Mouse (Mus musculus): Measurements from ENCODE around the gene Enkd1. TPM values are rescaled to one million over a fixed set of nuclear protein-coding genes. Genes with fewer than 3 reads are reported as not detected.

Gene Enkd1
- polyA plus RNA-seq, 1 experiment from 2014 or later: 42.3 TPM

GRCm38 (mm10) chr8:105690978-105691377 lies 17.0 kb downstream of the Enkd1 start:
- DNase-seq (ENCODE audit: low spot score): no peak

GRCm38 (mm10) chr8:105689983-105690360 lies 18.0 kb downstream of the Enkd1 start:
- H3K4me2 ChIP-seq (ENCODE audit: low read depth, severe bottlenecking): no peak overlapping the region
- H3K9me3 ChIP-seq (ENCODE audit: control insufficient read depth, low read length): no peaks in the 10 kb centered on the region
- no peak overlapping the region for H3K9ac ChIP-seq (ENCODE audit: low read length)
- H3K4me1 ChIP-seq (ENCODE audit: control insufficient read depth, insufficient read depth, low read length): peaks cover 4% of the 10 kb centered on the region; the same call in 1 of the 2 replicates
- DNase-seq (ENCODE audit: low spot score) (no peak), ATAC-seq (ENCODE audit: insufficient number of reproducible peaks, low FRiP score, low TSS enrichment, low read depth) (no peak)
- H3K4me3 ChIP-seq (ENCODE audit: low read depth, low read length): no peak overlapping the region
- H3K27ac ChIP-seq (replicated peaks; ENCODE audit: low read depth, low read length): no peak overlapping the region
- H3K27me3 ChIP-seq (ENCODE audit: control insufficient read depth, insufficient read depth, low read length): no peaks in the 10 kb centered on the region
- no peaks in the 10 kb centered on the region for H3K36me3 ChIP-seq (ENCODE audit: control insufficient read depth, insufficient read depth, low read length)
- 91% methylated on average over 9 of the region's 9 CpGs for WGBS

More at GRCm38 (mm10) chr8:105690978-105691377, 17.0 kb downstream of the Enkd1 start:
- no peak overlapping the region for H3K4me3 ChIP-seq (ENCODE audit: low read depth, low read length)
- H3K36me3 ChIP-seq (ENCODE audit: control insufficient read depth, insufficient read depth, low read length): no peaks in the 10 kb centered on the region
- H3K27ac ChIP-seq (replicated peaks; ENCODE audit: low read depth, low read length): no peak overlapping the region
- no peak overlapping the region for H3K9ac ChIP-seq (ENCODE audit: low read length)
- H3K4me2 ChIP-seq (ENCODE audit: low read depth, severe bottlenecking): no peak overlapping the region
- no peak for ATAC-seq (ENCODE audit: insufficient number of reproducible peaks, low FRiP score, low TSS enrichment, low read depth)
- H3K27me3 ChIP-seq (ENCODE audit: control insufficient read depth, insufficient read depth, low read length): 0 out of 2 replicates have a peak, but pooled peaks cover 3% of the 10 kb centered on the region
- 84% methylated on average over 14 of the region's 14 CpGs for WGBS
- H3K4me1 ChIP-seq (ENCODE audit: control insufficient read depth, insufficient read depth, low read length): peaks cover 3% of the 10 kb centered on the region; the same call in 1 of the 2 replicates
- no peaks in the 10 kb centered on the region for H3K9me3 ChIP-seq (ENCODE audit: control insufficient read depth, low read length)

- ATAC-seq (ENCODE audit: insufficient number of reproducible peaks, low FRiP score, low TSS enrichment, low read depth) (no peak), DNase-seq (ENCODE audit: low spot score) (no peak)
- Histone ChIP-seq H3K4me1 (ENCODE audit: control insufficient read depth, insufficient read depth, low read length) (peaks cover 4% of the 10 kb centered on the region; the same call in 1 of the 2 replicates), H3K4me2 (ENCODE audit: low read depth, severe bottlenecking) (no peak overlapping the region), H3K36me3 (ENCODE audit: control insufficient read depth, insufficient read depth, low read length) (no peaks in the 10 kb centered on the region), H3K9ac (ENCODE audit: low read length) (no peak overlapping the region), H3K27me3 (ENCODE audit: control insufficient read depth, insufficient read depth, low read length) (no peaks in the 10 kb centered on the region), H3K27ac (replicated peaks; ENCODE audit: low read depth, low read length) (no peak overlapping the region), H3K4me3 (ENCODE audit: low read depth, low read length) (no peak overlapping the region), H3K9me3 (ENCODE audit: control insufficient read depth, low read length) (no peaks in the 10 kb centered on the region)
- WGBS: 60% methylated on average over 35 of the region's 35 CpGs
Measured at GRCm38 (mm10) chr8:105689256-105689982, 18.6 kb downstream of the Enkd1 start.

- no peak overlapping the region for H3K27ac ChIP-seq (replicated peaks; ENCODE audit: low read depth, low read length)
- no peak overlapping the region for H3K4me3 ChIP-seq (ENCODE audit: low read depth, low read length)
- 72% methylated on average over 14 of the region's 14 CpGs for WGBS
- H3K9me3 ChIP-seq (ENCODE audit: control insufficient read depth, low read length): no peaks in the 10 kb centered on the region
- peaks cover 4% of the 10 kb centered on the region; the same call in 1 of the 2 replicates for H3K4me1 ChIP-seq (ENCODE audit: control insufficient read depth, insufficient read depth, low read length)
- H3K4me2 ChIP-seq (ENCODE audit: low read depth, severe bottlenecking): no peak overlapping the region
- no peak overlapping the region for H3K9ac ChIP-seq (ENCODE audit: low read length)
- DNase-seq (ENCODE audit: low spot score): no peak
- no peaks in the 10 kb centered on the region for H3K27me3 ChIP-seq (ENCODE audit: control insufficient read depth, insufficient read depth, low read length)
- H3K36me3 ChIP-seq (ENCODE audit: control insufficient read depth, insufficient read depth, low read length): peaks cover 4% of the 10 kb centered on the region; the same call in 1 of the 2 replicates
- no peak for ATAC-seq (ENCODE audit: insufficient number of reproducible peaks, low FRiP score, low TSS enrichment, low read depth)
Measured at GRCm38 (mm10) chr8:105688242-105688752, 19.7 kb downstream of the Enkd1 start.

GRCm38 (mm10) chr8:105687512-105687911 lies 20.5 kb downstream of the Enkd1 start:
- WGBS: 69% methylated on average over 8 of the region's 8 CpGs
- no peak overlapping the region for H3K9ac ChIP-seq (ENCODE audit: low read length)
- no peak overlapping the region for H3K4me2 ChIP-seq (ENCODE audit: low read depth, severe bottlenecking)
- ATAC-seq (ENCODE audit: insufficient number of reproducible peaks, low FRiP score, low TSS enrichment, low read depth) (no peak), DNase-seq (ENCODE audit: low spot score) (no peak)
- H3K4me3 ChIP-seq (ENCODE audit: low read depth, low read length): no peak overlapping the region
- H3K27ac ChIP-seq (replicated peaks; ENCODE audit: low read depth, low read length): no peak overlapping the region
- no peaks in the 10 kb centered on the region for H3K9me3 ChIP-seq (ENCODE audit: control insufficient read depth, low read length)
- peaks cover 4% of the 10 kb centered on the region; the same call in 1 of the 2 replicates for H3K36me3 ChIP-seq (ENCODE audit: control insufficient read depth, insufficient read depth, low read length)
- peaks cover 4% of the 10 kb centered on the region; the same call in 1 of the 2 replicates for H3K4me1 ChIP-seq (ENCODE audit: control insufficient read depth, insufficient read depth, low read length)
- no peaks in the 10 kb centered on the region for H3K27me3 ChIP-seq (ENCODE audit: control insufficient read depth, insufficient read depth, low read length)

- H3K4me2 ChIP-seq (ENCODE audit: low read depth, severe bottlenecking): no peak overlapping the region
- no peak overlapping the region for H3K27ac ChIP-seq (replicated peaks; ENCODE audit: low read depth, low read length)
- 67% methylated on average over 6 of the region's 6 CpGs for WGBS
Measured at GRCm38 (mm10) chr8:105686551-105686950, 21.5 kb downstream of the Enkd1 start.

GRCm38 (mm10) chr8:105685796-105686308 lies 22.2 kb downstream of the Enkd1 start, which contains the start of gene Carmil2:
Gene Carmil2, plus strand, starts transcription at chr8:105686274.
- Histone ChIP-seq H3K4me2 (ENCODE audit: low read depth, severe bottlenecking) (peak within 1 kb of the TSS; percentile 11; the same call in 1 of the 2 replicates), H3K9ac (ENCODE audit: low read length) (no peak within 1 kb of the TSS), H3K36me3 (ENCODE audit: control insufficient read depth, insufficient read depth, low read length) (peaks cover 10% of the 10 kb centered on the region), H3K4me1 (ENCODE audit: control insufficient read depth, insufficient read depth, low read length) (peaks cover 4% of the 10 kb centered on the region; the same call in 1 of the 2 replicates), H3K27me3 (ENCODE audit: control insufficient read depth, insufficient read depth, low read length) (no peaks in the 10 kb centered on the region), H3K27ac (replicated peaks; ENCODE audit: low read depth, low read length) (no peak within 1 kb of the TSS), H3K9me3 (ENCODE audit: control insufficient read depth, low read length) (no peaks in the 10 kb centered on the region), H3K4me3 (ENCODE audit: low read depth, low read length) (no peak within 1 kb of the TSS)
- peak; percentile 74 for DNase-seq (ENCODE audit: low spot score)
- 0 out of 2 replicates have a peak, but pooled peaks have one; percentile 55 for ATAC-seq (ENCODE audit: insufficient number of reproducible peaks, low FRiP score, low TSS enrichment, low read depth)
- 11% methylated on average over 26 of the region's 26 CpGs for WGBS

More at GRCm38 (mm10) chr8:105686551-105686950, 21.5 kb downstream of the Enkd1 start:
- peaks cover 4% of the 10 kb centered on the region; the same call in 1 of the 2 replicates for H3K4me1 ChIP-seq (ENCODE audit: control insufficient read depth, insufficient read depth, low read length)
- H3K9ac ChIP-seq (ENCODE audit: low read length): no peak overlapping the region
- no peaks in the 10 kb centered on the region for H3K27me3 ChIP-seq (ENCODE audit: control insufficient read depth, insufficient read depth, low read length)
- no peak for ATAC-seq (ENCODE audit: insufficient number of reproducible peaks, low FRiP score, low TSS enrichment, low read depth)
- peak; percentile 22 for DNase-seq (ENCODE audit: low spot score)
- no peaks in the 10 kb centered on the region for H3K9me3 ChIP-seq (ENCODE audit: control insufficient read depth, low read length)
- no peak overlapping the region for H3K4me3 ChIP-seq (ENCODE audit: low read depth, low read length)
- H3K36me3 ChIP-seq (ENCODE audit: control insufficient read depth, insufficient read depth, low read length): peaks cover 7% of the 10 kb centered on the region; the same call in 1 of the 2 replicates

GRCm38 (mm10) chr8:105685325-105685724 lies 22.7 kb downstream of the Enkd1 start:
- 73% methylated on average over 7 of the region's 7 CpGs for WGBS
- H3K9me3 ChIP-seq (ENCODE audit: control insufficient read depth, low read length): no peaks in the 10 kb centered on the region
- peaks cover 4% of the 10 kb centered on the region; the same call in 1 of the 2 replicates for H3K4me1 ChIP-seq (ENCODE audit: control insufficient read depth, insufficient read depth, low read length)
- DNase-seq (ENCODE audit: low spot score): peak; percentile 18
- peaks cover 15% of the 10 kb centered on the region for H3K36me3 ChIP-seq (ENCODE audit: control insufficient read depth, insufficient read depth, low read length)
- H3K9ac ChIP-seq (ENCODE audit: low read length): no peak overlapping the region
- H3K27ac ChIP-seq (replicated peaks; ENCODE audit: low read depth, low read length): no peak overlapping the region
- H3K4me2 ChIP-seq (ENCODE audit: low read depth, severe bottlenecking): no peak overlapping the region
- H3K27me3 ChIP-seq (ENCODE audit: control insufficient read depth, insufficient read depth, low read length): no peaks in the 10 kb centered on the region
- ATAC-seq (ENCODE audit: insufficient number of reproducible peaks, low FRiP score, low TSS enrichment, low read depth): no peak
- no peak overlapping the region for H3K4me3 ChIP-seq (ENCODE audit: low read depth, low read length)

All from limb, embryonic 11.5 days (tissue).